Mouse (Mus musculus) ES-Bruce4 (cell line): ENCODE data around the gene Eef2kmt. TPM values are rescaled to one million over a fixed set of nuclear protein-coding genes. Genes with fewer than 3 reads are reported as not detected.

Experiments
- H3K27ac ChIP-seq: 2 replicates; pipeline ENCODE4 v1.5.1; 2012; ENCODE audit warnings: low read length, inconsistent platforms; ENCODE audit not compliant: insufficient read depth
- H3K27me3 ChIP-seq: 2 replicates; pipeline ENCODE4 v1.6.1; 2012; ENCODE audit warnings: mild to moderate bottlenecking, low read length, inconsistent platforms; ENCODE audit not compliant: control insufficient read depth, poor library complexity, insufficient read depth, severe bottlenecking
- H3K36me3 ChIP-seq: 2 replicates; pipeline ENCODE4 v1.6.1; 2012; ENCODE audit warnings: inconsistent platforms, mild to moderate bottlenecking, low read length, moderate library complexity; ENCODE audit not compliant: control insufficient read depth, poor library complexity, insufficient read depth, severe bottlenecking
- H3K4me1 ChIP-seq: one replicate; pipeline ENCODE4 v1.8.1; 2011; ENCODE audit warnings: low read length; ENCODE audit not compliant: control insufficient read depth, insufficient read depth
- H3K4me3 ChIP-seq: 2 replicates; pipeline ENCODE4 v1.5.1; 2011; ENCODE audit warnings: low read depth, mild to moderate bottlenecking, low read length
- H3K9ac ChIP-seq: 2 replicates; pipeline ENCODE4 v1.6.1; 2012; ENCODE audit warnings: low read depth, mild to moderate bottlenecking, inconsistent platforms; ENCODE audit not compliant: poor library complexity, severe bottlenecking
- H3K9me3 ChIP-seq: replicated peaks from 2 replicates; pipeline ENCODE4 v1.6.1; 2012; ENCODE audit warnings: mild to moderate bottlenecking, low read length, inconsistent platforms; ENCODE audit not compliant: control insufficient read depth, poor library complexity, insufficient read depth, severe bottlenecking
- CTCF ChIP-seq: IDR thresholded peaks from one replicate; pipeline ENCODE4 v1.8.1; 2011; ENCODE audit warnings: low read depth, low read length
- EP300 ChIP-seq: IDR thresholded peaks from 2 replicates; pipeline ENCODE4 v1.6.1; 2011; ENCODE audit warnings: low read depth, low read length; ENCODE audit not compliant: insufficient read depth
- POLR2A ChIP-seq: IDR thresholded peaks from one replicate; pipeline ENCODE4 v1.8.1; 2011; ENCODE audit warnings: low read length; ENCODE audit not compliant: insufficient read depth
- polyA plus RNA-seq: library from polyadenylated mRNA; stranded (reverse); fragments of >200 nt; gene quantifications from 2 replicates; pipeline ENCODE4 v1.2.4, GENCODE M21; 2011; ENCODE audit warnings: low read depth; ENCODE audit not compliant: missing spikeins, insufficient read depth, insufficient read length

Gene Eef2kmt
- polyA plus RNA-seq, 1 experiment, result 21.9 TPM

- Histone ChIP-seq H3K27me3 (no peaks in the 10 kb centered on the region), H3K4me1 (no peaks in the 10 kb centered on the region), H3K36me3 (no peaks in the 10 kb centered on the region), H3K4me3 (no peak overlapping the region), H3K9me3 (no peaks in the 10 kb centered on the region), H3K27ac (no peak overlapping the region), H3K9ac (no peak overlapping the region)
- TF ChIP-seq EP300 (no peak), POLR2A (no peak), CTCF (peak; percentile 91)
Measured at GRCm38 (mm10) chr16:5195080-5195479, 60.7 kb downstream of the Eef2kmt start.

Other genes with a start within 250 kb of the Eef2kmt start
- gene Smim22, start 248.7 kb downstream of the Eef2kmt start, polyA plus RNA-seq, result 7.7 and 10.1 TPM in 2 replicates
- 40.8 and 44.5 TPM in 2 replicates for gene Rogdi, start 242.4 kb downstream of the Eef2kmt start, polyA plus RNA-seq
- 85.9 and 92.5 TPM in 2 replicates for gene Glyr1, start 206.1 kb downstream of the Eef2kmt start, polyA plus RNA-seq
- gene Ubn1, start 205.9 kb downstream of the Eef2kmt start, polyA plus RNA-seq, result 25.3 and 25.9 TPM in 2 replicates
- 11.4 and 12.1 TPM in 2 replicates for gene Ppl, start 123.6 kb downstream of the Eef2kmt start, polyA plus RNA-seq
- 2.4 and 3.0 TPM in 2 replicates for gene Sec14l5, start 108.9 kb downstream of the Eef2kmt start, polyA plus RNA-seq
- 3.9 and 5.1 TPM in 2 replicates for gene Nagpa, start 52.0 kb downstream of the Eef2kmt start, polyA plus RNA-seq
- not detected in 2 replicates for gene AU021092, start 33.7 kb downstream of the Eef2kmt start, polyA plus RNA-seq
- gene Alg1, start 22.4 kb downstream of the Eef2kmt start, polyA plus RNA-seq, result 9.1 and 13.4 TPM in 2 replicates